Comparison of ENCODE assay signal across 7 mouse cellular contexts in the genomic region with DNA sequence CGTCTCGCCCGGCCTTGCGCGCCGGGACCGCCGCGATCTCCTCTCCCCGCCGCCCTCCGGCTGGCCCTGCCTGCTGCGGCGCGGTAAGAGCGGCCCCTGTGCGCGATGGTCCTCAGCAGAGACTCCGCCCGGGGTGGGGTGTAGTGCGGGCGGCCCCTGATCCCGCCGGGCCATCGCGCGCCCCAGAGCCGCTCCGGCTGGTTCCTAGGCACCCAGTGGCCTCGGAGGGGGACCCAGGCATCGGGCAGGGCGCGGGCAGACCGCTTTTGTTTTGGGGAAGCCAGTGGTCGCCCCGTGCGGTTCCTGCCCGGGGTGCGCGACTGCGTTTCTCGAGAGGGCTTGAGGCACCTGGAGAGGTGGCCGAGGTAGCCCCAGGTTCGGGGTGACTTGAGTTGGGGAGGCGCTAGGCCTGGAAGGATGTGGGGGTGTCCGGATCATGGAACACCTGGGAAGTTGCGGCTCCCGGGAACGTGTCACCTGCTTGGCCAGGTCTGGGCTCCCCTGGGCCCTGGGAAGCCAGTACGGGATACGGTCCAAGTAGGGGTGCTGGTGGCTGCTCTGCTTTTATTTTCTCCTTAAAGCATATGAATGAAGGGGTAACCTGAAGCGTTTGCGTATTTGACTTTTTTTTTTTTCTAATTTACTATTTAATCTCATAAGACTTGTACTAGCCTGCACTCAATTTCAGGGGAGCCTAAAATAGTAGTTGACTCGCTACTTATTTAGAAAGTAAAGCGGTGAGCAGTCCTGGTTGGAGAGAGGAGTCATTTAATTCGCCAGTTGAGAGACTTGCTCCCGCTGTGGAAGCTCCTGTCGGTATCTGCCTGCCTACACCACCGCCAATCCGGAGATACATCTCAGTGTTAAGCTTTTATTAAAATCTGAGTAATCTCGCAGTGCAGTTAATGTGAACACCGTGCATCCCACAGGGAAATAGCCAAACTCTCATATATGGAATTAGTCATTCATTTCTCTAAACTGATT. TPM values are rescaled to one million over a fixed set of nuclear protein-coding genes. Genes with fewer than 3 reads are reported as not detected.
DNase-seq lines count a peak whose midpoint lies in the region; ATAC-seq and TF ChIP-seq lines count a peak whose summit lies in the region.

No protein-coding gene starts in this region.

- peak overlapping the region; percentile 98 for H3K9ac ChIP-seq in lung, embryonic 14.5 days
- H3K9ac ChIP-seq in hindbrain, embryonic 15.5 days, result peak overlapping the region; percentile 77
- peak overlapping the region; percentile 95 for H3K9ac ChIP-seq in liver, postnatal 0 days (replicated peaks)

- TF ChIP-seq CTCF in lung, embryonic 14.5 days (IDR thresholded peaks at IDR 0.05; ENCODE audit: low read depth), result no peak
- no peak for TF ChIP-seq CTCF in liver, postnatal 0 days (IDR thresholded peaks at IDR 0.05; ENCODE audit: low read depth)
- no peak for TF ChIP-seq CTCF in small intestine, adult 2 months (IDR thresholded peaks at IDR 0.05; ENCODE audit: extremely low read depth, insufficient read length, insufficient replicate concordance, low read depth, low read length)

- H3K27me3 ChIP-seq in lung, embryonic 14.5 days (ENCODE audit: insufficient read depth, low read length), result no peaks in the 10 kb centered on the region
- H3K27me3 ChIP-seq in embryonic facial prominence, embryonic 10.5 days (replicated peaks; ENCODE audit: low read depth, poor library complexity, severe bottlenecking), result 0 out of 2 replicates have a peak, but pooled peaks cover 6% of the 10 kb centered on the region
- H3K27me3 ChIP-seq in hindbrain, embryonic 15.5 days, result no peaks in the 10 kb centered on the region
- H3K27me3 ChIP-seq in liver, postnatal 0 days (ENCODE audit: insufficient read depth, low read length), result no peaks in the 10 kb centered on the region
- no peaks in the 10 kb centered on the region for H3K27me3 ChIP-seq in small intestine, adult 2 months (ENCODE audit: control insufficient read depth, insufficient read depth, low read length)

- H3K4me3 ChIP-seq in lung, embryonic 14.5 days (ENCODE audit: low read depth, low read length), result peak overlapping the region; percentile 93
- peak overlapping the region; percentile 95 for H3K4me3 ChIP-seq in embryonic facial prominence, embryonic 10.5 days
- peak overlapping the region; percentile 70 for H3K4me3 ChIP-seq in hindbrain, embryonic 15.5 days
- H3K4me3 ChIP-seq in liver, postnatal 0 days (ENCODE audit: low read depth, low read length), result peak overlapping the region; percentile 65
- H3K4me3 ChIP-seq in small intestine, adult 2 months (ENCODE audit: low read depth, low read length), result peak overlapping the region; percentile 86

- DNase-seq in lung, embryonic 14.5 days, result peak; percentile 62
- no peak for DNase-seq in lung, postnatal 10 days
- DNase-seq in embryonic facial prominence, embryonic 10.5 days (ENCODE audit: low spot score), result no peak
- no peak for DNase-seq in liver, postnatal 0 days

- no peaks in the 10 kb centered on the region for H3K9me3 ChIP-seq in lung, embryonic 14.5 days (ENCODE audit: low read depth, low read length)
- no peaks in the 10 kb centered on the region for H3K9me3 ChIP-seq in embryonic facial prominence, embryonic 10.5 days
- no peaks in the 10 kb centered on the region for H3K9me3 ChIP-seq in hindbrain, embryonic 15.5 days
- no peaks in the 10 kb centered on the region for H3K9me3 ChIP-seq in liver, postnatal 0 days (ENCODE audit: low read length)

- WGBS in lung, embryonic 14.5 days, result under 1% methylated on average over 57 of the region's 62 CpGs
- 2% methylated on average over 62 of the region's 62 CpGs for WGBS in embryonic facial prominence, embryonic 10.5 days
- under 1% methylated on average over 62 of the region's 62 CpGs for WGBS in hindbrain, embryonic 15.5 days
- WGBS in liver, postnatal 0 days (ENCODE audit: insufficient replicate concordance), result under 1% methylated on average over 62 of the region's 62 CpGs
- 1% methylated on average over 62 of the region's 62 CpGs for WGBS in small intestine, adult 2 months

- H3K27ac ChIP-seq in lung, embryonic 14.5 days (ENCODE audit: low read depth), result peak overlapping the region; percentile 97
- peak overlapping the region; percentile 97 for H3K27ac ChIP-seq in embryonic facial prominence, embryonic 10.5 days (replicated peaks)
- H3K27ac ChIP-seq in hindbrain, embryonic 15.5 days (replicated peaks), result peak overlapping the region; percentile 95
- peak overlapping the region; percentile 94 for H3K27ac ChIP-seq in liver, postnatal 0 days (ENCODE audit: low read depth)
- H3K27ac ChIP-seq in small intestine, adult 2 months (ENCODE audit: insufficient read depth, low read depth, low read length), result peak overlapping the region; percentile 94

- H3K36me3 ChIP-seq in lung, embryonic 14.5 days (ENCODE audit: insufficient read depth), result peaks cover 21% of the 10 kb centered on the region
- H3K36me3 ChIP-seq in embryonic facial prominence, embryonic 10.5 days (replicated peaks), result peaks cover 20% of the 10 kb centered on the region
- H3K36me3 ChIP-seq in hindbrain, embryonic 15.5 days, result no peaks in the 10 kb centered on the region
- peaks cover 11% of the 10 kb centered on the region for H3K36me3 ChIP-seq in liver, postnatal 0 days (replicated peaks; ENCODE audit: insufficient read depth, low read length)
- H3K36me3 ChIP-seq in small intestine, adult 2 months (ENCODE audit: control insufficient read depth, insufficient read depth, low read length), result peaks cover 11% of the 10 kb centered on the region

- TF ChIP-seq EP300 in liver, postnatal 0 days (IDR thresholded peaks at IDR 0.05; ENCODE audit: low read depth), result no peak

- peak overlapping the region; percentile 82 for H3K4me2 ChIP-seq in lung, embryonic 14.5 days
- H3K4me2 ChIP-seq in hindbrain, embryonic 15.5 days, result peak overlapping the region; percentile 98
- H3K4me2 ChIP-seq in liver, postnatal 0 days (ENCODE audit: low read depth, low read length), result peak overlapping the region; percentile 91

- ATAC-seq in lung, embryonic 14.5 days (ENCODE audit: insufficient read depth), result peak; percentile 81
- peak; percentile 25 for ATAC-seq in activated CD4-positive, CD25-positive, alpha-beta regulatory T cell, adult 4 months
- ATAC-seq in hindbrain, embryonic 15.5 days (ENCODE audit: low FRiP score, low read depth), result peak; percentile 86
- ATAC-seq in liver, postnatal 0 days, result peak; percentile 72

- peaks cover 19% of the 10 kb centered on the region for H3K4me1 ChIP-seq in lung, embryonic 14.5 days (ENCODE audit: insufficient read depth)
- peaks cover 38% of the 10 kb centered on the region for H3K4me1 ChIP-seq in embryonic facial prominence, embryonic 10.5 days
- peaks cover 21% of the 10 kb centered on the region for H3K4me1 ChIP-seq in hindbrain, embryonic 15.5 days (replicated peaks)
- H3K4me1 ChIP-seq in liver, postnatal 0 days (ENCODE audit: insufficient read depth), result peaks cover 33% of the 10 kb centered on the region
- H3K4me1 ChIP-seq in small intestine, adult 2 months (ENCODE audit: control insufficient read depth, insufficient read depth, insufficient read length, low read length), result peaks cover 38% of the 10 kb centered on the region

- TF ChIP-seq POLR2A in small intestine, adult 2 months (IDR thresholded peaks at IDR 0.05; ENCODE audit: low read depth, low read length), result no peak

RNA-seq across cellular contexts. Expression of a gene that starts 1.0 kb away (rescaled TPM):
- polyA plus RNA-seq in lung, embryonic 14.5 days (2014; fragmentation: Nextera tagmentation; extraction: Ambion mirVana), result 72.6 and 74.7 TPM in 2 replicates
- polyA plus RNA-seq in activated CD4-positive, CD25-positive, alpha-beta regulatory T cell, adult 4 months (2017; shearing (Covaris generic)), result 1 to 10 TPM; 4.2 to 4.3 TPM
- polyA plus RNA-seq in embryonic facial prominence, embryonic 10.5 days (2016; fragmentation: Nextera tagmentation; extraction: Ambion mirVana), result 32.6 and 33.2 TPM in 2 replicates
- 22.6 and 24.1 TPM in 2 replicates for polyA plus RNA-seq in hindbrain, embryonic 15.5 days (2015; fragmentation: Nextera tagmentation; extraction: Ambion mirVana)
- polyA plus RNA-seq in liver, postnatal 0 days (2015; fragmentation: Nextera tagmentation; extraction: Ambion mirVana), result 13.2 and 13.5 TPM in 2 replicates
- polyA plus RNA-seq in small intestine, adult 2 months (2012; rRNA removed), result 69.5 and 115 TPM in 2 replicates

Comparison
In these comparisons a context has a peak if more than half of its experiments do, and no peak if none do; other contexts are left out.
1. ATAC-seq: peak in every context shown above with its lines; median percentile 86 in hindbrain, embryonic 15.5 days; 81 in lung, embryonic 14.5 days; 72 in liver, postnatal 0 days; 25 in activated CD4-positive, CD25-positive, alpha-beta regulatory T cell, adult 4 months.